Mouse (Mus musculus): Measurements from ENCODE around the gene Pigx.
"Not testable (repeated sequence)": the region's sequence is repeated elsewhere in the genome, so short reads cannot be mapped to it uniquely, and the experiment has no call there.

Gene Pigx

GRCm38 (mm10) chr16:32108170-32108569 lies 8.6 kb upstream of the Pigx start:
- DNase-seq: no peak

DNA sequence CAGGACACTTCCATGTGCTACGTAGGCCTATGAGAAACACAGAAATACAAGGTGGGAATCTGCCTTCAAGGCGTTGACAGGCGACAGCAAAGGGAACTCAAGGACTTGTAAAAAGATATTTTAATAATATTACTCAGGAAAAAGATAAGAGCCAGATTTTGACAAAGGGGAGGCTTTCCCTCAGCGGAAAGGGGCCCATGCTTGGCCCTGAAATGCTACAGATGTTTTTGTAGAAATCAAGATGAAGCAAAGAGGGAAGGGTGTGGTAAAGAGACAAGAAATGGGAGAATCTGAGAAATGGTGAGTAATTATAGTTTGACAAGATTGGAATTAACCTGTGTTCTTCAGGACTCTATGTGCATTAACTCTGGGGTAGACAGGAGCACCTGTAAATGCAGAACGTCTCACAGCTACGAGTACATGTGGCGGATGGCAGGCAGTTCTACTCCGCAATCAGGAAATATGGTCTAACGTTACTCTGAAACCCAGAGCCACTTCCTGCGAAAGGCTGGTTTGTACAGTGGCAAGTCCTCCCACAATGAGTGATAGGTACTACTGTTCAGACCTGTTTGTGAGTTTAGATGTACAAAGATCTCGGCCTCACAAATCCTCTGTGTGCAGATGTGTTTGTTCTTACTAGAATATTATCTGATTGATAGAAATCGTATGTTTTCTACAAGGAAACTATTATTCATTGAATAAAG lies 8.0 kb upstream of the Pigx start:
- no peak for DNase-seq

DNA sequence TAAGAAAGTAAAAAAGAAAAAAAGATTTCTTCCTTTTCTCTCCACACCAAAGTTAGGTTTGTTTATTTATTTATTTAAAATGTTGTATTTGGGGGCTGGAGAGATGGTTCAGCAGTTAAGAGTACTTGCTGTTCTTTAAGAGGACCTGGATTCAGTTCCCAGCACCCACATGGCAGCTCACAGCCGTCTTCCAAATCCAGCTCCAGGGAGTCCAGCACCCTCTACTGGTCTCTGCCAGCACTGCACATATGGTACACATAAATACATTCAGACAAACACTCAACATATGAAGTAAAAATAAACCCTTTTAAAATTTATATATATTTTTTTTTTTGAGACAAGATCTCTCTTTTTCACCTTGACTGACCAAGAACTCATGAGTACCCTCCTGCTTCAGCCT lies 6.2 kb upstream of the Pigx start:
- DNase-seq: no peak

- no peak for DNase-seq
Measured at GRCm38 (mm10) chr16:32102295-32102694, 2.8 kb upstream of the Pigx start.

GRCm38 (mm10) chr16:32098897-32099637 lies 473 bp downstream of the Pigx start:
- DNase-seq: no peak

- DNase-seq: not testable (repeated sequence)
Measured at GRCm38 (mm10) chr16:32097757-32098156, 1.8 kb downstream of the Pigx start.

GRCm38 (mm10) chr16:32091466-32091865 lies 8.1 kb downstream of the Pigx start:
- no peak for DNase-seq

DNA sequence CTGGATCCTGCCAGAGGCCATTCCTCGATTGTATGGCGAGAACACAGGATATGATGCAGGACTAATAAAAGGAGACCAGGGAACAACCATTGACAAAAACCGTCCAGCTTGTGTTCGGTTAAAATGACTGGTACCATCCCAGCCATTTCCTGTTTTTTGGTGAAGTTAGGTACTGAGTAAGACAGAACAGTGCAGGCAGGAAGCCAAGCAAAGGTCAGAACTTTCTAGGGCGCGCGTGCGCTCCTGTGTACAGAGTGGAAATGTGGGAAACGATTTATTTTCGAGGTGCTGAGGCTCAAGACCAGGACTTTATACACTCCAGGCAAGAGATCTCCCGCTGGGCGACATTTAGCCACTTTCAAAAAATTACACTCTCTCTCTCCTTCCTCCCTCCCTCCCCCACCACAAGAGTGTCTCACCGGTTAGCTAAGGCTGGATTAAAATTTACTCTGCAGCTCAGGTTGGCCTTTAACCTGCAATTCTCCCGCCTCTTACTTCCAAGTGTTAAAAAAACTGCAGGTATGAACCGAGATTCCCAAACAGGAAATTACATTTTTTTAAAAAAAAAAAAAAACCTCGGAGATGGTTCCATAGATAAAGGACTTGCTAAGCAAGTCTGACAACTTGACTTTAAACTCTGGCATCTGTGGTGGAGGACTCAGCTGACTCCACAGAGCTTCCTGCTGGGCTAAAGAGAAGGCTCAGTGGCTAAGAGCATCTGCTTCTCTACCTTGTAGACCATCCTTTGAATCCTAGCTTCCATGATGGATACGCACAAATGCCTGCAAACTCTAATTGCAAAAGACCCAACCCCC lies 11.7 kb downstream of the Pigx start:
- DNase-seq: no peak

- peak; percentile 79 for DNase-seq
Measured at GRCm38 (mm10) chr16:32078991-32079511, 20.5 kb downstream of the Pigx start, which contains the start of gene Pak2. Gene Pak2 (minus strand): TSS chr16:32079342.

GRCm38 (mm10) chr16:32078408-32078990 lies 21.0 kb downstream of the Pigx start:
- DNase-seq: no peak

GRCm38 (mm10) chr16:32077648-32078407 lies 21.7 kb downstream of the Pigx start:
- no peak for DNase-seq

GRCm38 (mm10) chr16:32076406-32076805 lies 23.1 kb downstream of the Pigx start:
- DNase-seq: no peak

DNA sequence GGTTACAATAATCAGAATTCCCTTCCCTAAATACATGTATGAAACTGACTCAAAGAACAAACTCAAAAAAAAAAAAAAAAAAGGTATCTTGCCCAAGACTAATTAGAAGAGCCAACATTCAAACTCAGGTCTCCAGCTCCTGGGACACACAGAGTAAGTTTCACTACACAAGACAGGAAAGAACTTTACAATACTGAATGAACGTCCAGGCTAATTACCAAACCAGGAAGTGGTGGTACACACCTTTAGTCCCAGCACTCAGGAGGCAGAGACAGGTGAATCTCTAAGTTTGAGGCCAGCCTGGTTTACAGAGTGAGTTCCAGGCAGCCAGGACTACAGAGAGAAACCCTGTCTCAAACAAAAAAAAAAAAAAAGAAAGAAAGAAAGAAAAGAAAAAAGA lies 23.8 kb downstream of the Pigx start:
- DNase-seq: no peak

DNA sequence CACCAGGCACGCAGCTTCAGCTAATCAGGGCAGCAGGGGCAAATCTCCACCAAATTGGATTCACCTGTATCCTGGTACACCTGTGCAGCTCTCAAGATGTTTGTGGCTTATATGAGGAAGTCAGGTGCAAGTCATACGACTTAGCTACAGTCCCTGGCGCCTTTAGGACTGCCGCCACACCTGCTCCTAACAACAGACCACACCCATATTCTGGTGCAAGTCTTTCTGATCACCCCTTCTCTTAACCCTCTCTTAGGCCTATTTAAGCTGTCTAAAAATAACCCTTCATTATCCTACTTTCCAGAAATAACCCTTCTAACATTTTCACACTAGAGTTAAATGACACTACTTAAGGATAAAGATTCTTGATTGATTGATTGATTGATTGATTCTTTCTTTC lies 29.5 kb downstream of the Pigx start:
- DNase-seq: not testable (repeated sequence)

- no peak for DNase-seq
Measured at GRCm38 (mm10) chr16:32068389-32069300, 30.9 kb downstream of the Pigx start.

DNA sequence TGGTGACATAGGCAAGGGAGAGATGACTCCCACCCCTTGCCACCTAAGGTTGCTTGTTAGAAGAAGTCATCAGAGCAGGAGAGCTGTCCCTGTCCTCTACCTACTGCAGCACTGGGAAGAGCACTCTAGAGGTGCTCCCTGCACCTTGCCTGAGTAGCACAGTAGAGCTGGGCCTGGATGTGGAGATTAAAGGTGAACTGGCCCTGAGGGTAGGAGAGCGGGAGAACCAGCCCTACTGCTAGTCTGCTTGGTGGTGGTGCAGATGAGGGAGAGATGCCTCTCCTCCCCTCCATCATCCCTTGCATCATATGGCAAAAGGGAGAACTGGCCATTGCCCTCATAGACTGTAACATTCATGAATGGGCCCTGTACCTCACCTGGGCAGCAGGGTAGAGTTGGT lies 32.6 kb downstream of the Pigx start:
- no peak for DNase-seq

- no peak for DNase-seq
Measured at GRCm38 (mm10) chr16:32063900-32064299, 35.6 kb downstream of the Pigx start.

GRCm38 (mm10) chr16:32062226-32062625 lies 37.3 kb downstream of the Pigx start:
- no peak for DNase-seq

DNA sequence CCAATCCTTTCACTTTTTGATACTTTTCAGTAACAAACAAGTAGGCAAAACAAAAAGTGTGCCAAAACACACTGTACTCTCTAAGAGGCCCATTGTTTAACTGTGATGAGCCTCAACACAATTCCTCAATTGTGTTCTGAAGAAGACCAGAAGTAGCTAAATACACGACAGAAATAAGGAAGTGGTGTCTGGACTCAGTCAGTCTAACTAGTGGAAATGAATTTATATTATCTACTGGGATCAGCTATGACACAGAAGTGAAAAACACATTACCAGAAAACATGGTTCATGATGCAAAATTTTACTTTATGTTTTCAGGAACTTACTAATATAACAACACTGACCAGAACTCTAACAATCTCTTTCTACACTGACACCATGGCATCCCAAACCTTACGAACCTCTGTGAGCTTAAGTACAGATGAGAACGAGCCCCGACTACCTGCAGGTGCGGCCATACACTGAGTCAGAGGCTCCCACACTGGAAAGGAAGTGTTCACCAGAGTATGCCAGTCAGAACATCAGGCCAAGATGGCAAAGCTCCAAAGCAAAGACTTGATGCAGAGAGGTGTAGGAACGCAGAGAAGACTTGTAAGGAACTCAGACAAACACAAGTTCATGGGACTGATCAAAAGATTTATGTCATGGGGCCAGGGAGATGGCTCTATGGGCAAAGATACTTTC lies 39.6 kb downstream of the Pigx start:
- no peak for DNase-seq

GRCm38 (mm10) chr16:32058817-32059216 lies 40.7 kb downstream of the Pigx start:
- no peak for DNase-seq

Measured in cerebellum, adult 8-10 months (tissue).